10 mouse cellular contexts compared by ENCODE assay signal in the genomic region with DNA sequence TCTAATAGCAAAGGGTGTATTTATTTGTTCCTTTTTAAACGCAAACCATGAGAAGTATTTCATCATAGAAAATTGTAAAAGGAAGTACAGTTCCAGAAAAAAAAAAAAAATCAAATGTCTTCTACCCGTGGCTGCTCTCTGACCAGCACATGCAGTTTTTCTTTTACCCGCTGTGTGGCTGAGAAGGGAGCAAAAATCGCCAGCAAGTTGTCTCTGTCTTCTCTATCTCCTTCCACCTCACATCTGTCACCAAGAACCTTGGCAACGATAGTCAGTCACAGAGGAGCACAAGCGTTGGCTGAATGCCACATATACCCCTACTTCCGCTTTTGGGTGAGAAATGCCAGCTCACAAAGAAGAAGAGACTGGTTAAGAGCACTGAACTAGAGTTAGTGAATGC. TPM values are rescaled to one million over a fixed set of nuclear protein-coding genes. Genes with fewer than 3 reads are reported as not detected.
DNase-seq lines count a peak whose midpoint lies in the region; ATAC-seq and TF ChIP-seq lines count a peak whose summit lies in the region.
"Had no signal": no experiment of that assay in that cellular context is flagged by ENCODE, and none has a peak within 500 bp of the region (broad histone marks: within the 10 kb centered on the region; RNA-seq: fewer than 3 reads in every experiment).

No protein-coding gene starts in this region.

- H3K27me3 ChIP-seq in liver, embryonic 16.5 days (ENCODE audit: control insufficient read depth, insufficient read depth, low read depth, low read length) = no peaks in the 10 kb centered on the region
- H3K27me3 ChIP-seq: limb, embryonic 15.5 days had no signal

- H3K4me3 ChIP-seq in liver, embryonic 16.5 days (ENCODE audit: low read depth, low read length) = no peak overlapping the region
- H3K4me3 ChIP-seq: limb, embryonic 15.5 days had no signal

- H3K4me2 ChIP-seq in liver, embryonic 16.5 days (ENCODE audit: low read depth, low read length) = peak overlapping the region; percentile 13; the same call in 1 of the 2 replicates
- H3K4me2 ChIP-seq: limb, embryonic 15.5 days had no signal

- TF ChIP-seq POLR2A in brain, embryonic 14.5 days (IDR thresholded peaks at IDR 0.05; ENCODE audit: borderline replicate concordance, extremely low read depth, insufficient read depth, insufficient read length, poor library complexity, severe bottlenecking) = no peak

- ATAC-seq in liver, embryonic 16.5 days (ENCODE audit: low read depth) = no peak
- peak; percentile 89 for ATAC-seq in megakaryocyte, adult 5-6 weeks (ENCODE audit: poor library complexity, severe bottlenecking)

- WGBS in liver, embryonic 16.5 days (ENCODE audit: insufficient replicate concordance) = 23% methylated on average over 7 of the region's 7 CpGs

- no peak for DNase-seq in liver
- peak; percentile 64 for DNase-seq in brain, embryonic 14.5 days (ENCODE audit: low read depth)
- peak; percentile 17 to 18 for DNase-seq in thymus, postnatal 36 days
- DNase-seq in urinary bladder, adult 18-20 months (ENCODE audit: low spot score in 2 of 2) = no peak
- no peak for DNase-seq in frontal cortex, postnatal 36 days (ENCODE audit: low spot score in 2 of 2)

- no peaks in the 10 kb centered on the region for H3K4me1 ChIP-seq in liver, embryonic 16.5 days (ENCODE audit: control insufficient read depth, low read depth, low read length)
- H3K4me1 ChIP-seq: limb, embryonic 15.5 days had no signal

- no peak overlapping the region for H3K27ac ChIP-seq in liver, embryonic 16.5 days (ENCODE audit: low read length)
- H3K27ac ChIP-seq: limb, embryonic 15.5 days had no signal

- H3K9ac ChIP-seq in liver, embryonic 16.5 days (ENCODE audit: low read depth, low read length) = no peak overlapping the region
- H3K9ac ChIP-seq: limb, embryonic 15.5 days had no signal

- no peaks in the 10 kb centered on the region for H3K36me3 ChIP-seq in liver, embryonic 16.5 days (ENCODE audit: control insufficient read depth, insufficient read depth)
- H3K36me3 ChIP-seq: limb, embryonic 15.5 days had no signal

- no peak for TF ChIP-seq CTCF in brain, embryonic 14.5 days (IDR thresholded peaks at IDR 0.05; ENCODE audit: borderline replicate concordance, extremely low read depth, insufficient read depth, insufficient read length)

- no peaks in the 10 kb centered on the region for H3K9me3 ChIP-seq in liver, embryonic 16.5 days (replicated peaks; ENCODE audit: control insufficient read depth, low read length)
- H3K9me3 ChIP-seq: limb, embryonic 15.5 days had no signal

RNA-seq across cellular contexts. Expression of a gene that starts 13.7 kb away (rescaled TPM):
- 0.07 TPM in 1 of 2 replicates, not detected in the other for polyA plus RNA-seq in liver, embryonic 16.5 days (2015; fragmentation: Nextera tagmentation; extraction: Ambion mirVana)
- polyA plus RNA-seq in brain, embryonic 14.5 days (2012; rRNA removed) = 0.04 and 0.11 TPM in 2 replicates
- not detected in 2 replicates for total RNA-seq in megakaryocyte, adult 5-6 weeks (2015)
- total RNA-seq in megakaryocyte, adult 5-6 weeks (2017) = not detected in 2 replicates
- polyA plus RNA-seq: stomach, embryonic 14.5 days had no signal

RNA-seq across cellular contexts. Expression of a gene that starts 32.8 kb away (rescaled TPM):
- not detected in 2 replicates for polyA plus RNA-seq in liver, embryonic 16.5 days (2015; fragmentation: Nextera tagmentation; extraction: Ambion mirVana)
- polyA plus RNA-seq in brain, embryonic 14.5 days (2012; rRNA removed) = 0.19 TPM in 1 of 2 replicates, not detected in the other
- total RNA-seq in megakaryocyte, adult 5-6 weeks (2015) = not detected in 2 replicates
- total RNA-seq in megakaryocyte, adult 5-6 weeks (2017) = not detected in 2 replicates
- polyA plus RNA-seq: kidney, embryonic 16.5 days; limb, embryonic 15.5 days; stomach, embryonic 14.5 days had no signal

RNA-seq across cellular contexts. Expression of a gene that starts 54.9 kb away (rescaled TPM):
- polyA plus RNA-seq in liver, embryonic 16.5 days (2015; fragmentation: Nextera tagmentation; extraction: Ambion mirVana) = 12.7 and 16.2 TPM in 2 replicates
- 36.0 and 39.4 TPM in 2 replicates for polyA plus RNA-seq in brain, embryonic 14.5 days (2012; rRNA removed)
- total RNA-seq in megakaryocyte, adult 5-6 weeks (2015) = 78.4 and 90.1 TPM in 2 replicates
- 43.3 and 43.5 TPM in 2 replicates for total RNA-seq in megakaryocyte, adult 5-6 weeks (2017)

Comparison
In these comparisons a context has a peak if more than half of its experiments do, and no peak if none do; other contexts are left out.
1. DNase-seq: peak in brain, embryonic 14.5 days (single experiment) and thymus, postnatal 36 days (2 of 2); none in liver (single experiment), urinary bladder, adult 18-20 months (0 of 2) and frontal cortex, postnatal 36 days (0 of 2).